Mouse (Mus musculus) MEL (cell line): ENCODE results near the gene Rer1. TPM values are rescaled to one million over a fixed set of nuclear protein-coding genes. Genes with fewer than 3 reads are reported as not detected.

ENCODE experiments used
- DNase-seq: peaks from one replicate; pipeline ENCODE4 v3.0.0; 2011; ENCODE audit warnings: low read depth, low spot score
- H3K27ac ChIP-seq: 2 replicates; pipeline ENCODE4 v1.5.1; 2012; ENCODE audit warnings: low read depth, mild to moderate bottlenecking, control low read depth, low read length, moderate library complexity; ENCODE audit not compliant: control insufficient read depth
- H3K27me3 ChIP-seq, 2 experiments: fragments of 150-350 bp in 1 of 2; sonication (generic) in 1 of 2; 2 replicates each; pipeline ENCODE4 v1.6.1; 2012; ENCODE audit warnings: low read length in 2 of 2, mild to moderate bottlenecking in 2 of 2, improper control_type of control experiment in 1 of 2, moderate library complexity in 1 of 2; ENCODE audit not compliant: insufficient read depth in 2 of 2, control insufficient read depth in 1 of 2
- H3K36me3 ChIP-seq, 2 experiments: 2 replicates each; pipeline ENCODE4 v1.6.1; 2012 to 2014; ENCODE audit warnings: low read length in 2 of 2, improper control_type of control experiment in 1 of 2, inconsistent platforms in 1 of 2, mild to moderate bottlenecking in 1 of 2; ENCODE audit not compliant: insufficient read depth in 2 of 2, control insufficient read depth in 1 of 2
- H3K4me1 ChIP-seq, 2 experiments: fragments of 150-350 bp in 1 of 2; sonication (generic) in 1 of 2; 2 replicates each; pipeline ENCODE4 v1.6.1; 2012; ENCODE audit warnings: low read length in 2 of 2, improper control_type of control experiment in 1 of 2, mild to moderate bottlenecking in 1 of 2; ENCODE audit not compliant: insufficient read depth in 2 of 2, control insufficient read depth in 1 of 2
- H3K4me3 ChIP-seq, 2 experiments: fragments of 150-350 bp in 1 of 2; sonication (generic) in 1 of 2; 2 replicates each; pipeline ENCODE4 v1.5.1; 2012; ENCODE audit warnings: low read depth in 2 of 2, low read length in 2 of 2, mild to moderate bottlenecking in 2 of 2, moderate library complexity in 2 of 2, control low read depth in 1 of 2, improper control_type of control experiment in 1 of 2; ENCODE audit not compliant: control insufficient read depth in 1 of 2, insufficient read depth in 1 of 2
- H3K79me2 ChIP-seq: 2 replicates; pipeline ENCODE4 v1.6.1; 2012; ENCODE audit warnings: mild to moderate bottlenecking, low read length, moderate library complexity; ENCODE audit not compliant: control insufficient read depth, poor library complexity, insufficient read depth
- H3K9ac ChIP-seq: 2 replicates; pipeline ENCODE4 v1.6.1; 2012; ENCODE audit warnings: low read depth, mild to moderate bottlenecking, control low read depth, low read length, moderate library complexity; ENCODE audit not compliant: control insufficient read depth, poor library complexity, severe bottlenecking
- H3K9me3 ChIP-seq: fragments of 150-350 bp; sonication (generic); replicated peaks from 2 replicates; pipeline ENCODE4 v1.6.1; 2012; ENCODE audit warnings: mild to moderate bottlenecking, low read length, improper control_type of control experiment, moderate library complexity; ENCODE audit not compliant: insufficient read depth
- CHD2 ChIP-seq: IDR thresholded peaks from 2 replicates; pipeline ENCODE4 v1.6.1; 2011; ENCODE audit warnings: low read length, improper control_type of control experiment
- CTCF ChIP-seq, 3 experiments: IDR thresholded peaks in 2 of 3; conservative IDR thresholded peaks in 1 of 3; 2 replicates each; pipeline ENCODE4 v1.5.1; 2011 to 2012; ENCODE audit warnings: low read length in 3 of 3, low read depth in 2 of 3, mild to moderate bottlenecking in 2 of 3, improper control_type of control experiment in 1 of 3, inconsistent platforms in 1 of 3, mixed read lengths in 1 of 3, moderate library complexity in 1 of 3; ENCODE audit not compliant: control insufficient read depth in 1 of 3, insufficient read depth in 1 of 3, poor library complexity in 1 of 3, severe bottlenecking in 1 of 3
- E2F4 ChIP-seq: IDR thresholded peaks from 2 replicates; pipeline ENCODE4 v1.6.1; 2011; ENCODE audit warnings: low read depth, low read length, improper control_type of control experiment, borderline replicate concordance
- ELF1 ChIP-seq: IDR thresholded peaks from 2 replicates; pipeline ENCODE4 v1.6.1; 2014; ENCODE audit warnings: low read depth, mild to moderate bottlenecking, inconsistent platforms, low read length, improper control_type of control experiment, moderate library complexity
- EP300 ChIP-seq, 2 experiments: IDR thresholded peaks; 2 replicates each; pipeline ENCODE4 v1.6.1; 2011; ENCODE audit warnings: improper control_type of control experiment in 2 of 2, low read length in 2 of 2, low read depth in 1 of 2, mild to moderate bottlenecking in 1 of 2
- ETS1 ChIP-seq: IDR thresholded peaks from 2 replicates; pipeline ENCODE4 v1.6.1; 2012; ENCODE audit warnings: low read depth, mild to moderate bottlenecking, inconsistent platforms, low read length, improper control_type of control experiment, moderate library complexity
- GABPA ChIP-seq: IDR thresholded peaks from 2 replicates; pipeline ENCODE4 v1.6.1; 2012; ENCODE audit warnings: low read depth, mild to moderate bottlenecking, inconsistent platforms, low read length, improper control_type of control experiment, moderate library complexity
- GATA1 ChIP-seq: IDR thresholded peaks from 2 replicates; pipeline ENCODE4 v1.6.1; 2011; ENCODE audit warnings: low read depth, low read length, improper control_type of control experiment
- HCFC1 ChIP-seq: IDR thresholded peaks from 2 replicates; pipeline ENCODE4 v1.6.1; 2012; ENCODE audit warnings: low read depth, mild to moderate bottlenecking, inconsistent platforms, low read length, improper control_type of control experiment, moderate library complexity
- JUND ChIP-seq: IDR thresholded peaks from 2 replicates; pipeline ENCODE4 v1.6.1; 2011; ENCODE audit warnings: low read depth, mild to moderate bottlenecking, improper control_type of control experiment, low read length
- MAX ChIP-seq: IDR thresholded peaks from 2 replicates; pipeline ENCODE4 v1.6.1; 2011; ENCODE audit warnings: low read length, improper control_type of control experiment
- MAZ ChIP-seq: IDR thresholded peaks from 2 replicates; pipeline ENCODE4 v1.6.1; 2012; ENCODE audit warnings: low read depth, mild to moderate bottlenecking, inconsistent platforms, low read length, improper control_type of control experiment
- MEF2A ChIP-seq: IDR thresholded peaks from 2 replicates; pipeline ENCODE4 v1.6.1; 2014; ENCODE audit warnings: low read depth, mild to moderate bottlenecking, inconsistent platforms, low read length, improper control_type of control experiment; ENCODE audit not compliant: poor library complexity, insufficient replicate concordance, severe bottlenecking; ENCODE audit errors: extremely low read depth
- NELFE ChIP-seq: IDR thresholded peaks from 2 replicates; pipeline ENCODE4 v1.6.1; 2011; ENCODE audit warnings: low read depth, low read length, improper control_type of control experiment
- POLR2AphosphoS5 ChIP-seq: IDR thresholded peaks from 2 replicates; pipeline ENCODE4 v1.6.1; 2012; ENCODE audit warnings: low read depth, borderline replicate concordance, mild to moderate bottlenecking, inconsistent platforms, low read length, moderate library complexity, mixed read lengths
- RCOR1 ChIP-seq: IDR thresholded peaks from 2 replicates; pipeline ENCODE4 v1.6.1; 2012; ENCODE audit warnings: low read depth, mild to moderate bottlenecking, inconsistent platforms, low read length, improper control_type of control experiment
- SMC3 ChIP-seq: IDR thresholded peaks from 2 replicates; pipeline ENCODE4 v1.6.1; 2011; ENCODE audit warnings: low read depth, low read length, improper control_type of control experiment
- TBP ChIP-seq: IDR thresholded peaks from 2 replicates; pipeline ENCODE4 v1.8.0; 2011; ENCODE audit warnings: low read depth, low read length, improper control_type of control experiment
- UBTF ChIP-seq: IDR thresholded peaks from 2 replicates; pipeline ENCODE4 v1.6.1; 2012; ENCODE audit warnings: low read depth, mild to moderate bottlenecking, inconsistent platforms, low read length, improper control_type of control experiment, moderate library complexity, borderline replicate concordance; ENCODE audit not compliant: insufficient read depth
- USF2 ChIP-seq, 2 experiments: IDR thresholded peaks; 2 replicates each; pipeline ENCODE4 v1.6.1; 2011 to 2012; ENCODE audit warnings: improper control_type of control experiment in 2 of 2, low read length in 2 of 2, borderline replicate concordance in 1 of 2, inconsistent platforms in 1 of 2, low read depth in 1 of 2, mild to moderate bottlenecking in 1 of 2; ENCODE audit not compliant: insufficient read depth in 1 of 2
- ZKSCAN1 ChIP-seq: IDR thresholded peaks from 2 replicates; pipeline ENCODE4 v1.6.1; 2012; ENCODE audit warnings: low read depth, mild to moderate bottlenecking, inconsistent platforms, low read length, improper control_type of control experiment, moderate library complexity
- polyA plus RNA-seq, 2 experiments: library from polyadenylated mRNA; stranded (reverse) in 1 of 2; unstranded in 1 of 2; fragments of >175 nt in 1 of 2; fragments of >200 nt in 1 of 2; gene quantifications; 2 replicates each; pipeline versions ENCODE4 v1.2.1 to v1.2.4; 2012; ENCODE audit warnings: low replicate concordance in 2 of 2, low read depth in 1 of 2; ENCODE audit not compliant: insufficient read length in 2 of 2, insufficient read depth in 1 of 2, missing spikeins in 1 of 2
- total RNA-seq: library from RNA; depleted of rRNA; stranded (reverse); fragments of 300-350 nt; gene quantifications from 2 replicates; pipeline ENCODE4 v1.2.3, GENCODE M21; 2012

Rer1 gene
- total and polyA plus RNA-seq, 3 experiments = 114 to 379 (median 140) TPM

- no peak for TF ChIP-seq ETS1
- no peak for TF ChIP-seq POLR2AphosphoS5
- no peak for TF ChIP-seq ZKSCAN1
- TF ChIP-seq USF2 (IDR thresholded peaks at IDR 0.05; ENCODE audit: borderline replicate concordance in 1 of 2, insufficient read depth in 1 of 2, low read depth in 1 of 2, low read length in 2 of 2) = no peak
- no peak for TF ChIP-seq CHD2
- no peak for TF ChIP-seq CTCF (IDR thresholded peaks at IDR 0.05 in 2 of 3, conservative IDR thresholded peaks at IDR 0.05 in 1 of 3; ENCODE audit: control insufficient read depth in 1 of 3, insufficient read depth in 1 of 3, low read depth in 2 of 3, low read length in 3 of 3, poor library complexity in 1 of 3, severe bottlenecking in 1 of 3)
- TF ChIP-seq MAZ = no peak
- no peak for TF ChIP-seq TBP
- no peak for TF ChIP-seq ELF1
- TF ChIP-seq GABPA = no peak
- no peak for TF ChIP-seq HCFC1
- no peak for TF ChIP-seq EP300 (IDR thresholded peaks at IDR 0.05; ENCODE audit: low read depth in 1 of 2, low read length in 2 of 2)
- no peak for TF ChIP-seq MAX
- TF ChIP-seq E2F4 = no peak
- TF ChIP-seq SMC3 = no peak
- no peak for TF ChIP-seq GATA1
- TF ChIP-seq UBTF = no peak
- no peak for TF ChIP-seq RCOR1
- TF ChIP-seq MEF2A = no peak
- peaks cover 2 to 23% of the 10 kb centered on the region in 2 experiments; a peak in 2 of 4 replicates for H3K36me3 ChIP-seq
- DNase-seq = no peak
- H3K9ac ChIP-seq = no peak overlapping the region
- no peaks in the 10 kb centered on the region for H3K9me3 ChIP-seq
- H3K4me3 ChIP-seq = no peak overlapping the region
- peaks cover 3% of the 10 kb centered on the region; the same call in 1 of the 2 replicates for H3K79me2 ChIP-seq
- no peak overlapping the region for H3K27ac ChIP-seq
- H3K4me1 ChIP-seq = no peaks in the 10 kb centered on the region
- H3K27me3 ChIP-seq = no peaks in the 10 kb centered on the region
Observed at GRCm38 (mm10) chr4:155074418-155074817, 11.8 kb downstream of the Rer1 start.

- DNase-seq = no peak
Observed at GRCm38 (mm10) chr4:155070921-155071320, 15.3 kb downstream of the Rer1 start.

More at GRCm38 (mm10) chr4:155070921-155071320, 15.3 kb downstream of the Rer1 start:
- Histone ChIP-seq H3K79me2 (peaks cover 9% of the 10 kb centered on the region), H3K27me3 (no peaks in the 10 kb centered on the region), H3K27ac (no peak overlapping the region), H3K4me1 (peaks cover 0 to 8% of the 10 kb centered on the region in 2 experiments; a peak in 1 of 4 replicates)
- no peak for TF ChIP-seq NELFE
- TF ChIP-seq POLR2AphosphoS5 = 0 out of 2 replicates have a peak, but pooled peaks have one; percentile 1
- TF ChIP-seq JUND = no peak
- TF ChIP-seq, all 39 proteins: peak for 1
- H3K9me3 ChIP-seq = no peaks in the 10 kb centered on the region
- H3K9ac ChIP-seq = no peak overlapping the region
- H3K36me3 ChIP-seq = peaks cover 7 to 8% of the 10 kb centered on the region in 2 experiments
- H3K4me3 ChIP-seq = no peak overlapping the region
